Mouse (Mus musculus) C2C12 (cell line): Measurements from ENCODE around the gene Slc25a14.

Experiments
- CTCF ChIP-seq: IDR thresholded peaks from one replicate; pipeline ENCODE4 v1.5.1; 2011; ENCODE audit not compliant: control insufficient read depth, insufficient read depth, insufficient read length
- MAX ChIP-seq: IDR thresholded peaks from one replicate; pipeline ENCODE4 v1.6.1; 2011; ENCODE audit warnings: mild to moderate bottlenecking, control low read depth
- MYOD1 ChIP-seq: IDR thresholded peaks from one replicate; pipeline ENCODE4 v1.6.1; 2011; ENCODE audit warnings: low read depth; ENCODE audit not compliant: control insufficient read depth, insufficient read length

- TF ChIP-seq CTCF (no peak), MAX (no peak), MYOD1 (no peak)
These were observed 39.9 kb upstream of the Slc25a14 start for GRCm38 (mm10) chrX:48583332-48583731.
